Mouse (Mus musculus): Measurements from ENCODE around the gene Ankrd10. TPM values are rescaled to one million over a fixed set of nuclear protein-coding genes. Genes with fewer than 3 reads are reported as not detected.

The Ankrd10 gene
- total and polyA plus RNA-seq, 3 experiments, result 70.4 to 74.8 TPM; not detected in 1

GRCm38 (mm10) chr8:11592296-11592695, 43.3 kb downstream of the Ankrd10 start:
- H3K36me3 ChIP-seq (ENCODE audit: control insufficient read depth in 1 of 2, insufficient read depth in 2 of 2, low read length in 2 of 2), result peaks cover 0 to 4% of the 10 kb centered on the region in 2 experiments; a peak in 2 of 4 replicates
- TF ChIP-seq GABPA (IDR thresholded peaks at IDR 0.05; ENCODE audit: low read depth, low read length), result no peak
- TF ChIP-seq MAFK (IDR thresholded peaks at IDR 0.05; ENCODE audit: borderline replicate concordance, low read depth, low read length), result no peak
- no peak for TF ChIP-seq MAX (IDR thresholded peaks at IDR 0.05; ENCODE audit: low read length)
- TF ChIP-seq BHLHE40 (IDR thresholded peaks at IDR 0.05; ENCODE audit: borderline replicate concordance, low read depth, low read length), result no peak
- peak; percentile 32 for TF ChIP-seq TAL1 (IDR thresholded peaks at IDR 0.05; ENCODE audit: low read length)
- H3K27me3 ChIP-seq (ENCODE audit: control insufficient read depth in 1 of 2, insufficient read depth in 2 of 2, low read length in 2 of 2), result no peaks in the 10 kb centered on the region
- H3K79me2 ChIP-seq (ENCODE audit: control insufficient read depth, insufficient read depth, low read length, poor library complexity), result no peaks in the 10 kb centered on the region
- H3K4me1 ChIP-seq (ENCODE audit: control insufficient read depth in 1 of 2, insufficient read depth in 2 of 2, low read length in 2 of 2), result peaks cover 1 to 11% of the 10 kb centered on the region in 2 experiments; a peak in 2 of 4 replicates
- H3K9ac ChIP-seq (ENCODE audit: control insufficient read depth, low read depth, low read length, poor library complexity, severe bottlenecking), result peak overlapping the region; percentile 29
- no peak overlapping the region for H3K27ac ChIP-seq (ENCODE audit: control insufficient read depth, low read depth, low read length)
- peak overlapping the region; percentile 13 to 50; a peak in 3 of 4 replicates for H3K4me3 ChIP-seq (ENCODE audit: control insufficient read depth in 1 of 2, insufficient read depth in 1 of 2, low read depth in 2 of 2, low read length in 2 of 2)
- DNase-seq (ENCODE audit: low read depth, low spot score), result peak; percentile 79
- no peaks in the 10 kb centered on the region for H3K9me3 ChIP-seq (replicated peaks; ENCODE audit: insufficient read depth, low read length)

GRCm38 (mm10) chr8:11591837-11592236, 43.7 kb downstream of the Ankrd10 start:
- no peak overlapping the region for H3K27ac ChIP-seq (ENCODE audit: control insufficient read depth, low read depth, low read length)
- H3K79me2 ChIP-seq (ENCODE audit: control insufficient read depth, insufficient read depth, low read length, poor library complexity), result no peaks in the 10 kb centered on the region
- peak overlapping the region; percentile 13 to 24; a peak in 2 of 4 replicates for H3K4me3 ChIP-seq (ENCODE audit: control insufficient read depth in 1 of 2, insufficient read depth in 1 of 2, low read depth in 2 of 2, low read length in 2 of 2)
- H3K9ac ChIP-seq (ENCODE audit: control insufficient read depth, low read depth, low read length, poor library complexity, severe bottlenecking), result peak overlapping the region; percentile 29
- H3K36me3 ChIP-seq (ENCODE audit: control insufficient read depth in 1 of 2, insufficient read depth in 2 of 2, low read length in 2 of 2), result peaks cover 0 to 4% of the 10 kb centered on the region in 2 experiments; a peak in 2 of 4 replicates
- H3K9me3 ChIP-seq (replicated peaks; ENCODE audit: insufficient read depth, low read length), result no peaks in the 10 kb centered on the region
- no peaks in the 10 kb centered on the region for H3K27me3 ChIP-seq (ENCODE audit: control insufficient read depth in 1 of 2, insufficient read depth in 2 of 2, low read length in 2 of 2)
- DNase-seq (ENCODE audit: low read depth, low spot score), result no peak
- no peak for TF ChIP-seq MYC (IDR thresholded peaks at IDR 0.05; ENCODE audit: low read depth, low read length)
- TF ChIP-seq RAD21 (IDR thresholded peaks at IDR 0.05; ENCODE audit: low read depth, low read length), result no peak
- TF ChIP-seq MAX (IDR thresholded peaks at IDR 0.05; ENCODE audit: low read length), result no peak
- TF ChIP-seq USF1 (IDR thresholded peaks at IDR 0.05; ENCODE audit: low read depth, low read length), result no peak
- peaks cover 1 to 11% of the 10 kb centered on the region in 2 experiments; a peak in 2 of 4 replicates for H3K4me1 ChIP-seq (ENCODE audit: control insufficient read depth in 1 of 2, insufficient read depth in 2 of 2, low read length in 2 of 2)

DNA sequence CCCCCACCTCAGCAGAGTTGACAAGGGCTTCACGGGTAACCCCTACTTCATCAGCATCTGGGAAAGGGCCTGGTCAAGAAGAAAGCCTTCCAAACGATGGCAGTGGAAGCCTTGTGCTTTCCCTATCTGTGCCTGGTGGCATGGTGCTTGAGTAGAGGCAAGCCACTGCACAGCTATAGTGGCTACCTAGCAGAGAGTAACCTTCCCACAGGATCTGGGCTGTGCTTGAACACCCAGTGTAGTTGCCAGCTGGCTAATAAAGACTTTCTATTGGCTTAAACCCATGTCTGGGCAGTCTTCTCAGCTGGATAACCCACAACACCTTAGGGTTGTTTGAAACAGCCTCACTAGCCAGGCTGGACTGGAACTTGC, 49.2 kb downstream of the Ankrd10 start:
- no peaks in the 10 kb centered on the region; a peak in 1 of 4 replicates for H3K27me3 ChIP-seq (ENCODE audit: control insufficient read depth in 1 of 2, insufficient read depth in 2 of 2, low read length in 2 of 2)
- TF ChIP-seq POLR2AphosphoS5 (IDR thresholded peaks at IDR 0.05; ENCODE audit: borderline replicate concordance, low read depth, low read length) (no peak), SMC3 (IDR thresholded peaks at IDR 0.05; ENCODE audit: low read depth, low read length) (no peak), TAL1 (IDR thresholded peaks at IDR 0.05; ENCODE audit: low read length) (no peak), NRF1 (IDR thresholded peaks at IDR 0.05; ENCODE audit: insufficient read depth, low read depth, low read length, poor library complexity, severe bottlenecking) (no peak), CHD2 (IDR thresholded peaks at IDR 0.05; ENCODE audit: low read length) (no peak), MAZ (IDR thresholded peaks at IDR 0.05; ENCODE audit: low read depth, low read length) (no peak), ELF1 (IDR thresholded peaks at IDR 0.05; ENCODE audit: low read depth, low read length) (no peak), GATA1 (IDR thresholded peaks at IDR 0.05; ENCODE audit: low read depth, low read length) (no peak), POLR2AphosphoS2 (IDR thresholded peaks at IDR 0.05; ENCODE audit: low read length) (no peak), HCFC1 (IDR thresholded peaks at IDR 0.05; ENCODE audit: low read depth, low read length) (no peak), TCF12 (IDR thresholded peaks at IDR 0.05; ENCODE audit: low read depth, low read length) (no peak), RCOR1 (IDR thresholded peaks at IDR 0.05; ENCODE audit: low read depth, low read length) (no peak), BHLHE40 (IDR thresholded peaks at IDR 0.05; ENCODE audit: borderline replicate concordance, low read depth, low read length) (no peak), USF1 (IDR thresholded peaks at IDR 0.05; ENCODE audit: low read depth, low read length) (no peak), E2F4 (IDR thresholded peaks at IDR 0.05; ENCODE audit: borderline replicate concordance, low read depth, low read length) (no peak), MYC (IDR thresholded peaks at IDR 0.05; ENCODE audit: low read depth, low read length) (no peak)
- H3K4me1 ChIP-seq (ENCODE audit: control insufficient read depth in 1 of 2, insufficient read depth in 2 of 2, low read length in 2 of 2), result no peaks in the 10 kb centered on the region
- no peak for DNase-seq (ENCODE audit: low read depth, low spot score)
- no peak overlapping the region for H3K4me3 ChIP-seq (ENCODE audit: control insufficient read depth in 1 of 2, insufficient read depth in 1 of 2, low read depth in 2 of 2, low read length in 2 of 2)
- H3K9ac ChIP-seq (ENCODE audit: control insufficient read depth, low read depth, low read length, poor library complexity, severe bottlenecking), result no peak overlapping the region
- H3K9me3 ChIP-seq (replicated peaks; ENCODE audit: insufficient read depth, low read length), result no peaks in the 10 kb centered on the region
- H3K27ac ChIP-seq (ENCODE audit: control insufficient read depth, low read depth, low read length), result no peak overlapping the region
- H3K36me3 ChIP-seq (ENCODE audit: control insufficient read depth in 1 of 2, insufficient read depth in 2 of 2, low read length in 2 of 2), result no peaks in the 10 kb centered on the region
- H3K79me2 ChIP-seq (ENCODE audit: control insufficient read depth, insufficient read depth, low read length, poor library complexity), result no peaks in the 10 kb centered on the region
